Mouse (Mus musculus): ENCODE results near the gene Ccdc163. TPM values are rescaled to one million over a fixed set of nuclear protein-coding genes. Genes with fewer than 3 reads are reported as not detected.

Ccdc163 gene
- total RNA-seq (2023): 15.5 TPM

DNA sequence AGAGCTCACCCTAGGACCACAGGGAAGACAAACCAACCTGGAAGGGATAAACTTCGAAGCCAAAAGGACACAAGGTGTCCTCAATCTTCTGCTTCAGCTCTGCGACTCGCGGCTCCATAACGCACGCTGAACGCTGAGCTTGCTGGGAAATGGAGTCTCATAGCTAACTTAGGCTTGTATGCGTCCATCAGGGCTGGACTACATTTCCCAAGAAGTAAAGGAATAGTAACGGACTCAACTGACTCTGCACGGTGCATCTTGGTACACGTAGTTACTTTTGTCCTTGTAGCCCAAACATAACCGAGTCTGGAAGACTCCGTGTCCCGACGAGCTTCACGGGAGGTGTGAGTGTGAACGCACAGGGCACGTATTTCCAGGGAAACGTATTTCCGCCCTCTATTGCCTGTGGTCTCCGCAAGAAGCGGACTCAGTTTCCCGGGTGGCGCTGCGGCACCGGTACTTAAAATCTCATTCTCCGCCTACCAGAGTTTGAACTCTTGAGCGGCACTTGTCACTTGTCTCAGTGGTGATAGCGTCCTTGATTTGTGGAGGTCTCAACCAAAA, at the start of gene Ccdc163, which contains the start of gene Mmachc:
Gene Ccdc163, plus strand, starts transcription at position 309 of the 564 bp plus-strand sequence.
Gene Mmachc, minus strand, starts transcription at position 206 of the 564 bp plus-strand sequence.

DNA sequence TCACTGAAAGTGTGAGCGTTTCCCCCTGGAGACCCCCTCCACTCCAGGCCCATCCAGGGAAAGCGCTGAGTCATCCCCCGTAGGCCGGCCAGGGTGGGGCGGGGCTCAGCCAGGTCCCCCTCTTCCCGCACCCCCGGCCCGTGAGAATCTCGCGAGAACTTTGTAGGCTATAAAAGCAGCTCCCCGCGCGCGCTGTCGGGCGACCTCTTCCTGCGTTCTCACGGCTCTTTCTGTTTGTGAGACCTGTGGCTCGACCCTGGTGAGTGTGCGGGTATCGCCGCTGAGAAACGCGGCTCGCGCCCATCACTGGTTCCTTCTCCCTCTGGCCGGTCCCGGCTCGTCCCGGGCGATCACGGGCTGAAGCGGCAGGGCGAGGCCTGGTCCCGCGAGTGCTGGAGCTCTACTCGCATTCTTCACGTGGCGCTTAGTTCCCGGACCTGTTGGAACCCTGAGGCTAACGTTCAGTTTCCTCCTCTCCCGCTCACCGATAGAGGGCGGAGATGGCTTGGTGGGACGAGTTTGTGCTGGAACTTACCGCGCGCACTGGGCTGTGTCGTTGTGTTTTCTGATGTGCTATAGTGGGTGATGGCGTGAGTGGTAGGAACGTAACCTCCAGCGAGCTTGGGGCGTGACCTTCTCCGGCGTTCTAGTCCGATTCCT, 22.8 kb upstream of the Ccdc163 start, which contains the start of gene Prdx1:
Gene Prdx1, plus strand, starts transcription at position 143 of the 660 bp plus-strand sequence.

DNA sequence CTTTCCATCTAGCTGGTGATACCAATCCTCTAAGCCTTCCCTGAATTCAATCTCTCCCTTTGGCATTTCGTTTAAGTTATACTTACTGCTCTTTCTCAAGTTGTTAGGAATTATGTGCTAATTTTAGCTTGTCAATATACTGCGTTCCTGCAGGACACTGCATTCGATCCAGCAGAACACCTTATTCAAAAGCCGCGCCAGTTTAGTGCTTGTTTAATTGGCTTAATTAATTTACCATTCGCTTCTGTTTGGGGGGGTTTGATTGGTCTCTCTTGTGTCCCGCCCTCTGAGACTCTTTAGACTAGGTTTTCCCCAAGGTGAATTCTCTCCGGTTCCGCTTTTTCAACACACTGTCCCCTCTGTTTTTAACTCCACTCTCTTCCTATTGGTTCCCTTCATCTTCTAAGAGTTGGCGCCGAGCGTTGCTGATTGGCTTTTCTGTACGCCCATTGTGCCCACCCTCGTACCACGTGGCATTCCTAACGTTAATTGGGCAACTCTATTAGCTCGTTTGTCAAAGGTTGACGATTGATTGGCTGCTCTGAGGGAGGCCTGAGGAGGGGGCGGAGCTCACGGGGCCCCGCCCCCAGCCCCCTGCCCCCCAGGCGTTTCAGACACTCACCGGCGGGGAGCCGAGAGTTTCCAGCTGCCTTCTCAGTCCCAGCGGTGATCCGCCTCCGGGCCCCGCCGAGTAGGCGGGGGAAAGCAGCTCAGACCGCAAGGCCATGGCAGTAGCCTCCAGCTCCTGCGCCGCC, 12.2 kb downstream of the Ccdc163 start, which contains the start of gene Tesk2:
Gene Tesk2, plus strand, starts transcription at position 606 of the 755 bp plus-strand sequence.

Other genes with a start within 250 kb of the Ccdc163 start
- gene Mast2, start 244.3 kb upstream of the Ccdc163 start, total RNA-seq (2023): 22.0 TPM
- 12.8 TPM for gene Ipp, start 201.0 kb upstream of the Ccdc163 start, total RNA-seq (2023)
- gene Tmem69, start 152.6 kb upstream of the Ccdc163 start, total RNA-seq (2023): 11.1 TPM
- gene Gpbp1l1, start 150.9 kb upstream of the Ccdc163 start, total RNA-seq (2023): 118 TPM
- 12.2 TPM for gene Ccdc17, start 111.9 kb upstream of the Ccdc163 start, total RNA-seq (2023)
- 91.3 TPM for gene Nasp, start 80.6 kb upstream of the Ccdc163 start, total RNA-seq (2023)
- gene Akr1a1, start 56.8 kb upstream of the Ccdc163 start, total RNA-seq (2023): 191 TPM
- 162 TPM for gene Prdx1, start 23.0 kb upstream of the Ccdc163 start, total RNA-seq (2023)
- 4.8 TPM for gene Mmachc, start 103 bp upstream of the Ccdc163 start, total RNA-seq (2023)
- 7.7 TPM for gene Tesk2, start 12.4 kb downstream of the Ccdc163 start, total RNA-seq (2023)
- gene Toe1, start 99.1 kb downstream of the Ccdc163 start, total RNA-seq (2023): 53.9 TPM
- gene Mutyh, start 99.2 kb downstream of the Ccdc163 start, total RNA-seq (2023): 14.4 TPM
- gene Hpdl, start 113.2 kb downstream of the Ccdc163 start, total RNA-seq (2023): not detected
- gene Zswim5, start 168.9 kb downstream of the Ccdc163 start, total RNA-seq (2023): 0.12 TPM

All from CD8-positive naive resting alpha-beta T cell, adult 57 days (primary cell).